Mouse (Mus musculus) monocyte, adult 2 months (primary cell): ENCODE results near the gene Frmd4a.
"Not testable (repeated sequence)": the region's sequence is repeated elsewhere in the genome, so short reads cannot be mapped to it uniquely, and the experiment has no call there.

Experiments
- DNase-seq, 2 experiments: peaks; one replicate each; pipeline ENCODE4 v3.0.0; 2022; ENCODE audit warnings: low spot score in 2 of 2, low read depth in 1 of 2

Frmd4a gene

GRCm38 (mm10) chr2:4550017-4550763, 532.7 kb downstream of the Frmd4a start:
- DNase-seq, result no peak

GRCm38 (mm10) chr2:4551438-4551837, 533.9 kb downstream of the Frmd4a start:
- DNase-seq, result no peak

- DNase-seq, result no peak
Measured at GRCm38 (mm10) chr2:4551866-4552265, 534.3 kb downstream of the Frmd4a start.

GRCm38 (mm10) chr2:4552486-4552885, 535.0 kb downstream of the Frmd4a start:
- DNase-seq, result no peak

GRCm38 (mm10) chr2:4555221-4555631, 537.7 kb downstream of the Frmd4a start:
- DNase-seq, result no peak

- no peak for DNase-seq
Measured at GRCm38 (mm10) chr2:4556188-4556587, 538.7 kb downstream of the Frmd4a start.

- DNase-seq, result no peak
Measured at GRCm38 (mm10) chr2:4557028-4557427, 539.5 kb downstream of the Frmd4a start.

GRCm38 (mm10) chr2:4557466-4557865, 539.9 kb downstream of the Frmd4a start:
- DNase-seq, result no peak

- no peak for DNase-seq
Measured at GRCm38 (mm10) chr2:4558651-4559203, 541.2 kb downstream of the Frmd4a start.

GRCm38 (mm10) chr2:4559211-4559882, 541.8 kb downstream of the Frmd4a start:
- no peak for DNase-seq

- no peak for DNase-seq
Measured at GRCm38 (mm10) chr2:4559883-4560247, 542.3 kb downstream of the Frmd4a start.

GRCm38 (mm10) chr2:4560516-4560915, 543.0 kb downstream of the Frmd4a start:
- DNase-seq, result not testable (repeated sequence)

- DNase-seq, result no peak
Measured at GRCm38 (mm10) chr2:4561196-4561595, 543.7 kb downstream of the Frmd4a start.

GRCm38 (mm10) chr2:4562373-4562772, 544.9 kb downstream of the Frmd4a start:
- no peak for DNase-seq

- no peak for DNase-seq
Measured at GRCm38 (mm10) chr2:4562826-4563225, 545.3 kb downstream of the Frmd4a start.

- no peak for DNase-seq
Measured at GRCm38 (mm10) chr2:4563322-4563721, 545.8 kb downstream of the Frmd4a start.

GRCm38 (mm10) chr2:4566260-4566955, 548.9 kb downstream of the Frmd4a start:
- DNase-seq, result no peak

GRCm38 (mm10) chr2:4566956-4567680, 549.6 kb downstream of the Frmd4a start:
- DNase-seq, result no peak

- DNase-seq, result no peak
Measured at GRCm38 (mm10) chr2:4568967-4569366, 551.5 kb downstream of the Frmd4a start.

GRCm38 (mm10) chr2:4570186-4570861, 552.8 kb downstream of the Frmd4a start:
- DNase-seq, result no peak
